Mouse (Mus musculus) brain, embryonic 14.5 days (tissue): ENCODE measurements at regions not wholly inside any gene's neighbourhood (a gene's known extent, or its start where the extent isn't known, plus 50 kb on each side); places are given as distances from the start of the nearest gene placed in this dataset.

Experiments
- CTCF ChIP-seq: fragments of 200-500 bp; IDR thresholded peaks from 2 replicates; pipeline ENCODE4 v1.5.1; 2012; ENCODE audit warnings: inconsistent platforms, mild to moderate bottlenecking, moderate library complexity, borderline replicate concordance; ENCODE audit not compliant: insufficient read depth, insufficient read length; ENCODE audit errors: extremely low read depth
- POLR2A ChIP-seq: fragments of 200-500 bp; IDR thresholded peaks from 2 replicates; pipeline ENCODE4 v1.6.1; 2012; ENCODE audit warnings: mild to moderate bottlenecking, inconsistent platforms, borderline replicate concordance; ENCODE audit not compliant: poor library complexity, insufficient read depth, insufficient read length, severe bottlenecking; ENCODE audit errors: extremely low read depth

GRCm38 (mm10) chr16:50964395-50964794 is 373.4 kb upstream of the Ccdc54 start:
- TF ChIP-seq CTCF, result no peak
- no peak for TF ChIP-seq POLR2A
